Mouse (Mus musculus): Measurements from ENCODE around the gene Pla2g16.

Gene Pla2g16

GRCm38 (mm10) chr19:7557328-7557822 lies at the start of gene Pla2g16:
TSS of gene Pla2g16 (plus strand) at chr19:7557459.
- peak in 1 of 2 experiments; percentile 36 for DNase-seq (ENCODE audit: low spot score in 2 of 2)

- DNase-seq (ENCODE audit: low spot score in 2 of 2) = no peak
Measured at GRCm38 (mm10) chr19:7508026-7508425, 49.2 kb upstream of the Pla2g16 start.

DNA sequence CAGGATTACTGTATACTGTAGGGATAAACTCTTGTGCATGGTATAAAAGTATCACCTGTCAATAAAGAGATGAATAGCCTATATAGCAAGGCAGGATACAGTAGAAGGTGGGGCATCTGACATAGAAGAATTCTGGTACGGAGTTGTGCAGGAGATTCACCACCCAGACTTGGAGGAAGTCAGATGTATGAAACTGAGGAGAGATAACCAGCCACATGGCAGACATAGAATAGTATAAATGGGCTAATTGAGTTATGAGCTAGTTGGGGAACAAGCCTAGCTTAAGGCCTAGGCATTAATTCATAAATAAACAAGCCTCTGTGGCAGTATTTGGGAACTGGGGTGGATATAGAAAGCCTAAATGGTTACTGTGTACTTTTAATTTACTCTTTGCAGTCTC lies 40.8 kb upstream of the Pla2g16 start:
- DNase-seq (ENCODE audit: low spot score in 2 of 2) = no peak

GRCm38 (mm10) chr19:7521619-7522018 lies 35.6 kb upstream of the Pla2g16 start:
- no peak for DNase-seq (ENCODE audit: low spot score in 2 of 2)

DNA sequence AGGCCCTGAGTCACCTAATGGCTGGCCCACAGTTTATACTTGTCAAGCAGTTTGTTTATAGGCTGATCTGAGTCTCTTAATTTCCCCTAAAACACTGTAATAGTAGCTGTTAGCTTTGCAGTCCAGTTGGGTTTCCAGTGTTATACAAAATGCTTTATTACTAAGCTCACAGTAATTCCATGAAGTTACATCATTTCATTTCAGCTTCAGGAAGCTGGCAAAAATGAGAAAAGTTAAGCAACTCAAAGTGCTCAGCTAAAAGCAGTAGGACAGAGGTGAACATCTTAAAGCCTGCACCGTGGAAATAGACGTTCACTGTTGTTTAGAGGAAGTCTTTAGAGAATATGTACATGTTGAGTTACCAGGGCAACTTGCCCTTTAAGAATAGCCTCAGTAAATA lies 34.4 kb upstream of the Pla2g16 start:
- no peak for DNase-seq (ENCODE audit: low spot score in 2 of 2)

- DNase-seq (ENCODE audit: low spot score in 2 of 2) = peak in 1 of 2 experiments; percentile 16
Measured at GRCm38 (mm10) chr19:7523292-7523691, 34.0 kb upstream of the Pla2g16 start.

GRCm38 (mm10) chr19:7523781-7524180 lies 33.5 kb upstream of the Pla2g16 start:
- DNase-seq (ENCODE audit: low spot score in 2 of 2) = no peak

DNA sequence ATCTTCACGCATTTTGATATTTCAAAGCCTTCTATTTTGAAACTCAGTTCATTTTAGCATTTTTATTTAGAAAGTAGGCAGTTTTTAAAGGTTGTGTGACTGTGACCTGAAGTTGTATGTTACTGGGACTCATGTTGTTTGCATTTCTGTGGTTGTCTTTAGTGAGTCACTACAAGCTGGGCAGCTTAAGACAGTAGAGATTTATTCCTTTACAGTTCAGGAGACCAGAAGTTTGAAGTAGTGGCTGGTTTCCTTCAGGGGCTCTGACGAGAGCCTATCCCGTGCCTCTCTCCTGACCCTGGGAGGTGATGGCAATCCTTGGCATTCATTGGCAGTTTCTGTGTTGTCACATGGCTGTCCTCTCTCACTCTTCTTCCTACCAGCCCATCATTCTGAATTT lies 32.4 kb upstream of the Pla2g16 start:
- no peak for DNase-seq (ENCODE audit: low spot score in 2 of 2)

GRCm38 (mm10) chr19:7528639-7529428 lies 28.4 kb upstream of the Pla2g16 start:
- DNase-seq (ENCODE audit: low spot score in 2 of 2) = peak; percentile 43 to 67

- no peak for DNase-seq (ENCODE audit: low spot score in 2 of 2)
Measured at GRCm38 (mm10) chr19:7531906-7532305, 25.4 kb upstream of the Pla2g16 start.

DNA sequence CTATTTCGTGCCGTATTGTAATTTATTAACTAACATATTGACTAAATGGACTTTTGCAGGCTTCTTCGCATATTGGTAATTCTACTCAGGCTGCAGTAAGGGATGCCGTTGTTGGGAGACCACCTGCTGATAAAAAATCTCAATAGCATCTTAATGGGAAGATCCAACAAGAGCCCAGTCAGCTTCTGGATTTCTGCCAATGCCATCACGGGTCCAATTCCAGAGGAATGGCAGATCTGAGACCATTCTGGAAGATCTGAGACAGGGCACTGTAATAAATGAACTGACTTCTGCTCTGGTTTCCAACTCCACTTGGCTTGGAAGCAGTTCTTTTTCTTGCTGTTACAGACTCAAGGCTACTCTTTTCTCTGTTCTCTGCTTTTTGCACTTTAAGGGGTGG lies 23.4 kb upstream of the Pla2g16 start:
- peak in 1 of 2 experiments; percentile 25 for DNase-seq (ENCODE audit: low spot score in 2 of 2)

DNA sequence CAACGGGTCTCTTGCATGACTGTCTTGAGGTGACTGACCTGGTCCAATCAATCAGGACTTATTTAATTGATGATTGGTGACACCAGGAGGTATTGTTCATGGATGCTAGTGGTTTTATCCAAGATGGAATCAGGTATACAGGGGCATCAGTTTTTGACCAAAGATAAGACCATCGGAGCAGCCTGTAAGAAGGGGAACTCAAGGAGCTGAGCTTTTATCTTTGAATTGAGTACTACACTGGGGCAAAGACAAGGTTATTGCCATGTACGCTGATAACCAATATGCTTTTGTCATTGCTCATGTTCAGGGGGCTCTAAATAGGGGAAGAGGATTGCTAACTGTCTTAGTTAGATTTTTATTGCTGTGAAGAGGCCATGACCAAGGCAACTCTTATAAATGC lies 8.3 kb upstream of the Pla2g16 start:
- no peak for DNase-seq (ENCODE audit: low spot score in 2 of 2)

DNA sequence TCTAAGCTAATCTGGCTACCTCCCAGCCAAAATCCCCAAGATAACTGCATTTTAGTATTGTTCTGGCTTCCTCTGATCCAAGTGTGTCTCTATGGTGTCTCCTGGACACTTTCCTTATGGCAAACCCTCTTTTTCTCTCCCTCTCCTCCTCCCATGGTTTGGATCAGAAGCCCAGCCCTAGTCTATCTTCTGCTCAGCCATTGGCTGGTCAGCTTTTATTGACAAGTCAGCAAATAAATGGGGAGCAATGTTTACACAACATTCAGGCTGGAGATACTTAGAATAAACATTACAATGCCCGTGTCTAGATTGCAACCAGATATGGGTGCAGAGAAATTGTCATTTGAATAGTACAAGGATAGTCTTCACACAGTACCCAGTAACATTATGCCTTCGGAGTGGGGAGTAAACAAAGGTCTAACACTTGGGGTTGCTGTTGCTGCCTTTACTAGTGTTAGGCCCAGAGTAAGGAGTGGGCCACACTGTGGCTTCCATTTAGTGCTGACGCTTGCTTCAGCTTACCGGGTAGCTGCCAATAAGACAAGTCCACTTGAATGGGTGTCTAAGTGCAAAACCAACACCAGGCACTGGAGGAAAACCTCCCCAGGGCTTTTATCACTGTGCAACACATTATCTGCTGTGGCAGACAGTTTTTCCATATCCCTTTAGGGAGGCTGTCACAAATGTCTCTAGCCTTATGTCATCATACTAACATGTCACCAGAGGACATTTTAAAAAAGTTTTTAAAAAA lies 5.5 kb upstream of the Pla2g16 start:
- DNase-seq (ENCODE audit: low spot score in 2 of 2) = no peak

DNA sequence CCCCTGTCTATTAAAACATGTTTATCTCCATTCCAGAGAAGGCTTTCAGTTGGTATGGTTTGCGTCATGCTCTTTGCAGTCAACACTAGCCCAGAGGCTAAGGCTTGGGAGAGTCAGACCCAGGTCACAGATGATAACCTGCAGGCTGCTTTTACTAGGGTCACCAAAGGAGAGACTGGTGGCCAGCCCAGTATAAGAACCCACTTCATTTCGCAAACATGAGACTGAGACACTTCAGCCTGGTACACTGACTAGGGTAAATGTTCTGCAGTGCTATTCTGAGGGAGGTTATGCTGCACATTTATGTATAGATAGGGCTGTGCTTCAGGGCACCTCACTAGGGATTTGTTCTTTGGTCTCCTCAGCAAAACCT lies 5.0 kb upstream of the Pla2g16 start:
- no peak for DNase-seq (ENCODE audit: low spot score in 2 of 2)

DNA sequence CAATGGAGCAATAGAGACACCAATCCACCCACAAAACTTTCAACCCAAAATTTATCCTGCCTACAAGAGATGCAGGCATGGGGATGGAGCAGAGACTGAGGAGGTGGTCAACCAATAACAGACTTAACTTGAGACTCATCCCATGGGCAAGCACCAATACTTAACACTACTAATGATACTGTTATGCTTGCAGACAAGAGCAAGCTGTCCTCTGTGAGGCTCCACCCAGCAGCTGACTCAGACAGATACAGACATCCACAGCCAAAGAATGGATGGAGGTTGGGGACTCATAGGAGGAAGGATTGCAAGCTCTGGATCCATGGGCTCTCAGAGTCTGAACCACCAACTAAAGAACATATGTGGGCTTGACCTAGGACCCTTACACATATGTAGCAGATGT lies 3.8 kb upstream of the Pla2g16 start:
- no peak for DNase-seq (ENCODE audit: low spot score in 2 of 2)

GRCm38 (mm10) chr19:7554881-7555280 lies 2.4 kb upstream of the Pla2g16 start:
- DNase-seq (ENCODE audit: low spot score in 2 of 2) = no peak

GRCm38 (mm10) chr19:7556641-7557040 lies 618 bp upstream of the Pla2g16 start:
- DNase-seq (ENCODE audit: low spot score in 2 of 2) = no peak

- DNase-seq (ENCODE audit: low spot score in 2 of 2) = no peak
Measured at GRCm38 (mm10) chr19:7557844-7558243, 585 bp downstream of the Pla2g16 start.

DNA sequence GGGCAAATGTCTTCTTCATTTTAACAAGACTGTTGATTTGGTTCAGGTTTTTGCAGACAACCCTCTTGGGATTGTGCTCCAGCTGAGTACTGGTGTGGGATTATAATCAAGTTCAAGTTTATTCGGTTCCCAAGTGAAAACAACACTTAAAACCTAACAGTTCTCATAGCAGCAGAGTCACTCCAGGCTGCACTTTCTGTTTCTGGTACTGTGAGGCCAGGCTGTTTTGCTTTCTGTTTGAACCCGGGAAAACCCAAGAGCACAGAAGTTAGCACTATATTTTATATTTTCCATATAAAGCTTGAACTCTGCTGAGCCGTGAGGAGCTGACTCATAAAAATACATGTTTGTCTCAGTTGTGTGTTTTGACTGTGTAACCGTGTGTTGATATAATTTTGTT lies 1.4 kb downstream of the Pla2g16 start:
- no peak for DNase-seq (ENCODE audit: low spot score in 2 of 2)

- no peak for DNase-seq (ENCODE audit: low spot score in 2 of 2)
Measured at GRCm38 (mm10) chr19:7559986-7560385, 2.7 kb downstream of the Pla2g16 start.

- no peak for DNase-seq (ENCODE audit: low spot score in 2 of 2)
Measured at GRCm38 (mm10) chr19:7561456-7561855, 4.2 kb downstream of the Pla2g16 start.

DNA sequence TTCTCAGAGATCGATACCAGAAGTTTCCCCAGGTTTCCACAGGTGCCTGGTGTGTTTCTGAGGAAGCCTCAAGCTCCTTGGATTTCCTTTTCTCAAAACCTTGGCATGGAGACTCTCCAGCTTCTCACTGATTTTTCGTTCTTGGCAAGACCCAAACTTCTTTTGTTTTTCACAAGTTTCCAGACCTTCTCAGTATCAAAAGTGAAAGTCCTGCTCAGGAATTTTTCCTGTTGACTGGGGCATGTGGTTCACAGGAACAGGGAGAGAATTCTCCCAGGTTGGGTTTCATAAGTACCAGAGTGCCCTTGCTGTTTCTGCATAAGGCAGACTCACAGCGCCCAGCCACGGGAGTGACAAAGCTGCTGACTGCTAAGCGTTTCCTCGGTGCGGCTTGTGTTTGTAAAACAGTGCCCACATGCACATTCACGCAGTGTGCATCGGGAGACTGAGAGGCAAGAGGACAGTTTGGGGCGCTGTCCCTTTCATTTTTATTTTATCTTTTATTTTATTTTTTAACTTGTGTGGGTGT lies 5.4 kb downstream of the Pla2g16 start:
- DNase-seq (ENCODE audit: low spot score in 2 of 2) = no peak

DNA sequence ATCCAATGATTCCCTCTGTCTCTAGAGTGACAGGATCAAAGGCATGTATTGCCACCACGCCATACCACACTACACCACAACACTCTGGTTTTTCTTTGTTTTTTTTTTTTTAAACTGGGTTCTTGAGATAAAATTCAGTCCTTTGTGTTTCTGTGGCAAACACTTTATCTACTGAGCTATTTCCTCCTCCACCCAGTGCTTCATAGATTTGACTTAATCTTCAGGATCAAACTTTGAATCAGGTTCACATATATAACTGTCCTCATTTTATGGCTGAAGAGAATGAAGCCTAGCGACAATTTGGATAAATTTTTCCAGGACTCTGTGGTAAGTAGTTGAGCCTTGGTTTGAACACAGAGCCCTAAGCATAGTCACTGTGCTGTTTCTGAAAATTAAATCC lies 6.4 kb downstream of the Pla2g16 start:
- no peak for DNase-seq (ENCODE audit: low spot score in 2 of 2)
